Mouse (Mus musculus) monocyte, adult 2 months (primary cell): Measurements from ENCODE around the gene Mcmbp.

Source experiments
- DNase-seq, 2 experiments: peaks; one replicate each; pipeline ENCODE4 v3.0.0; 2022; ENCODE audit warnings: low spot score in 2 of 2, low read depth in 1 of 2

Gene Mcmbp

GRCm38 (mm10) chr7:128740334-128740733, at the start of gene Mcmbp:
TSS of gene Mcmbp (minus strand) at chr7:128740495.
- DNase-seq, result peak; percentile 73 to 87

GRCm38 (mm10) chr7:128790045-128790444, 49.8 kb upstream of the Mcmbp start:
- no peak for DNase-seq

- DNase-seq, result no peak
Observed at GRCm38 (mm10) chr7:128781846-128782245, 41.6 kb upstream of the Mcmbp start.

GRCm38 (mm10) chr7:128779305-128779704, 39.0 kb upstream of the Mcmbp start:
- no peak for DNase-seq

- DNase-seq, result no peak
Observed at GRCm38 (mm10) chr7:128777201-128777600, 36.9 kb upstream of the Mcmbp start.

- DNase-seq, result no peak
Observed at GRCm38 (mm10) chr7:128766696-128767095, 26.4 kb upstream of the Mcmbp start.

- no peak for DNase-seq
Observed at GRCm38 (mm10) chr7:128758948-128759347, 18.7 kb upstream of the Mcmbp start.

GRCm38 (mm10) chr7:128755396-128755795, 15.1 kb upstream of the Mcmbp start:
- no peak for DNase-seq

GRCm38 (mm10) chr7:128752012-128752411, 11.7 kb upstream of the Mcmbp start:
- no peak for DNase-seq

- no peak for DNase-seq
Observed at GRCm38 (mm10) chr7:128750296-128750695, 10.0 kb upstream of the Mcmbp start.

GRCm38 (mm10) chr7:128748758-128749157, 8.5 kb upstream of the Mcmbp start:
- no peak for DNase-seq

GRCm38 (mm10) chr7:128746151-128746550, 5.9 kb upstream of the Mcmbp start:
- DNase-seq, result no peak

- DNase-seq, result peak; percentile 96
Observed at GRCm38 (mm10) chr7:128744684-128745485, 4.6 kb upstream of the Mcmbp start, which contains the start of gene Sec23ip. TSS of gene Sec23ip (plus strand) at chr7:128744943.

- no peak for DNase-seq
Observed at GRCm38 (mm10) chr7:128743898-128744297, 3.6 kb upstream of the Mcmbp start.

GRCm38 (mm10) chr7:128739462-128740277, 625 bp downstream of the Mcmbp start:
- peak; percentile 40 to 46 for DNase-seq

- no peak for DNase-seq
Observed at GRCm38 (mm10) chr7:128739116-128739461, 1.2 kb downstream of the Mcmbp start.

- DNase-seq, result no peak
Observed at GRCm38 (mm10) chr7:128738041-128738440, 2.3 kb downstream of the Mcmbp start.

GRCm38 (mm10) chr7:128731585-128731984, 8.7 kb downstream of the Mcmbp start:
- DNase-seq, result no peak

GRCm38 (mm10) chr7:128728738-128729137, 11.6 kb downstream of the Mcmbp start:
- no peak for DNase-seq

- DNase-seq, result no peak
Observed at GRCm38 (mm10) chr7:128727701-128728100, 12.6 kb downstream of the Mcmbp start.

- no peak for DNase-seq
Observed at GRCm38 (mm10) chr7:128726999-128727398, 13.3 kb downstream of the Mcmbp start.

- DNase-seq, result no peak
Observed at GRCm38 (mm10) chr7:128725189-128725588, 15.1 kb downstream of the Mcmbp start.
